Mouse (Mus musculus): Measurements from ENCODE around the gene Ogfod2.
A peak's percentile ranks its signal among the peaks of the same experiment; 100 is the strongest.

Gene Ogfod2

GRCm38 (mm10) chr5:124093852-124094604 is 18.1 kb upstream of the Ogfod2 start:
- DNase-seq (ENCODE audit: low spot score in 2 of 2), result no peak

DNA sequence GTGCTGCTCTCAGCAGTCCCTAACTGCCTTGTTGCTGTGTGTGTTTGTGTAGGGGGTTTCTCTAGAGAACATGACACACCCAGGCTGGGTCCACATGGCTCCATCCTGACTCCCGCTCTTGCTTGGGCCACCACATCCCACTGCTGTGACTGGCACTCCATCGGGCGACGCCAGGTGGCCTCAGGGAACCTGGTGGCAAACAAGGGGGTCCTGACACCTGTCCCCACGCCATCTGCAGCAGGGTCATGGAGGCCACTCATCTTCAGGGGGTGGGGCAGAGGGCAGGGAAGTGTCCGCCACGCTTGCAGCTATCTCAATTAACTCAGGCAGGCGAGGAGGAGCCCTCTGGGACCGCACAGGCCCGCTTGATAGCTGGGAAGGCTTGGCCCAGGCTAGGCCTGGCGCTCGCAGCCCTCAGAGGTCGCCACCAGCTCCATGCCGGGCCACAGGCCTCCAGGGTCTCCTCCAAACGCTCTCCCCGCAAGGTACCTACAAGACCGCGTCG is 17.0 kb upstream of the Ogfod2 start:
- DNase-seq (ENCODE audit: low spot score in 2 of 2), result no peak

GRCm38 (mm10) chr5:124095596-124096232 is 16.4 kb upstream of the Ogfod2 start, which contains the start of gene Abcb9:
Gene Abcb9, minus strand, starts transcription at chr5:124095798.
- peak; percentile 90 to 93 for DNase-seq (ENCODE audit: low spot score in 2 of 2)

- DNase-seq (ENCODE audit: low spot score in 2 of 2), result no peak
Observed at GRCm38 (mm10) chr5:124098923-124099322, 13.2 kb upstream of the Ogfod2 start.

GRCm38 (mm10) chr5:124100128-124101044 is 11.7 kb upstream of the Ogfod2 start:
- no peak for DNase-seq (ENCODE audit: low spot score in 2 of 2)

DNA sequence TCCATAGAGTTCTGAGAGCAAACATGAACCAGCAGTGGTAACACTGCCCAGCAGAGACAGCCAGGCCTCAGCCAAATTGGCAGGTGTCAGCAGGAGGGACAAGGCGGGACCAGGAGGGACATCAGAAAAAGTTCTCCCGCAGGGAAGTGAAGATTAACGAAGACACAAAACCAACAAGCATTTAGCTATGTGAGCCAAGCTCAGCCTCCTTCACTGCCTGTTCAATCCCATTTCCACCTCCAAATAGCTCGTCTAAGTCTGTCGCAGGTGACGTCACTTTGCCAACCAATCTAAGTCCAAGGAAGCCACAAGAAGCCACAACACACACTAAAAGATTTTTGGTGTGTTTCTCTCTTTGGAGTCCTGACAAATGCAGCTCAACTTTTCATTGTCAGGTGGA is 9.8 kb upstream of the Ogfod2 start:
- DNase-seq (ENCODE audit: low spot score in 2 of 2), result no peak

DNA sequence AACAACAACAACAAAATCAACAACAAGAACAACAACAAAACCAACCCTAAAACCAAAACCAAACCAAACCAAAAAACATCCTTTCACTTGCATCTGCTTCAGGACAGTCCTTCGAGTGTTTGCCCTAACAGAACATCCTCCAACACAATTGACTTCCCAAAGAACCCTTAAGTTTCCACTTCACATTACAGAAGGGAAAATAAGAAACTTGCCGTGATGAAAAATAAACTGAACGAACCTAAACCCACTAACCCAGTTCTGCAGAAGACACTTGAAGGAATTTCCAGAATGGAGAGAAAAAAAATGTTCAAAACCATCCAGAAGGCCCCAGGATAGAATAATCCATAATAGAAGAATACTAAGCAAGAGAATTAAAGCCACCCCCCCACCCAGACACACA is 9.1 kb upstream of the Ogfod2 start:
- no peak for DNase-seq (ENCODE audit: low spot score in 2 of 2)

DNA sequence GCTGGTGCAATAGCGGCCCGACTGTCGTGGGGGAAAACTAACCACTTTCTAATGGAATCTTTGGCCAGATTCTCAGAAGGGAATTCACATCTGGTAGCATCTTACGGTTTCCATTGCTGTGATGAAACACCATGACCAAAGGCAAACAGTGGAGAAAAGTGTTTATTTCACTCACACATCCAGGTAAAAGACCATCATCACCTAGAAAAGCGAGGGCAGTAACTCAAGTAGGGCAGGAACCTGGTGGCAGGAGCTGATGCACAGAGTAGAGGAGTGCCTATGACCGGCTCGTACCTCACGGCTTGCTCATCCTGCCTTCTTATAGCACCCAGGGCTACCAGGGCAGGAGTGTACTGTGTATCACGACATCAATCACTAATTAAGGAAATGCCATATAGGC is 8.5 kb upstream of the Ogfod2 start:
- DNase-seq (ENCODE audit: low spot score in 2 of 2), result no peak

DNA sequence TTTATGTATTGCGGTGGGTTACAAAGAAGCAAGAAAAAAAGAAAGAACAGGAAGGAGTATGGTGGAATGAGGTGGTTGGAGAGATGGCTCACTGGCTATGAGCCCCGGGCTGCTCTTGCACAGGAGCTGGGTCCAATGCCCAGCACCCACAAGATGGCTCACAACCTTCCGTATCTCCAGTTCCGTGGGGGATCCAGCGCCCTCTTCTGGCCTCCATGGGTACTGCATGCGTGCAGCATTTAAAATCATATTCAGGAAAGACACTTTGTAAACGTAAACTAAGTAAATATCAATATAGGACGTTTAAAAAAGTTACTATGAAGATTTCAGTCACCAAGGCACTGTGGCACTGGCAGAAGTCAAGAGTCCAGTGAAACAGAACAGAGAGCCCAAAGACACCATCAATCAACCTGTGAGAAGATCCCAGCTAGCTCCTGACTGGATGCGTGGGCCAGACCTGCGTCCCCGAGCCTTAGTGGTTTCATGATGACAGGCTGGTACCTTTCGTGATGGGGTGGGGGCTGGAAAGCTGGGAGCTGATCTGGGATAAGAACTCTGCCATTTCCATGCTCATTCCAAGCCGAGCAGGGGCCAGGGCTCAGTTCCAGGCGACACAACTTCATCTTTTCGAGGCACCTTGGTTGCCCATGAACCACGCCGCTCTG is 888 bp upstream of the Ogfod2 start:
- DNase-seq (ENCODE audit: low spot score in 2 of 2), result peak in 1 of 2 experiments; percentile 61

DNA sequence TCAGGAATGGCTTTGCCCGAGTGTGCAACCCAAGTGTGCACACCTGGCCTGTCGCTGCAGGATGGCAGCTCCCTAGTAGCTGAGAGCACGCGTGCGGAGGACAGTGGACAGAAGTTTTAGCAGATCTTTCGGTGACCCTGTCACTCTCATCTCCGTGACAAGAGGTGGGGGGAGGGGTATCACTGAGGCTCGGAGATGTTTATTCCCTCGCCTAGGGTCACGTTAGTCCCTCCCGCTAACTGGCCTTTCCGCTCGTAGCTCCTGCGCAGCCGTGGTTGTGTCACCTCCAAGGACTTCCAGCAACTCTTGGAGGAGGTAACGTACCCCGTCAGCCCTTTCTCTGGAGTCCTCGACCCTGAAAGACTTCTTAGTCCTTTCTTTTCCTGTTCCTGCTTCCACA is 434 bp downstream of the Ogfod2 start:
- DNase-seq (ENCODE audit: low spot score in 2 of 2), result no peak

GRCm38 (mm10) chr5:124113030-124113429 is 933 bp downstream of the Ogfod2 start:
- peak; percentile 72 for DNase-seq (ENCODE audit: low spot score in 2 of 2)

- DNase-seq (ENCODE audit: low spot score in 2 of 2), result no peak
Observed at GRCm38 (mm10) chr5:124114276-124115025, 2.4 kb downstream of the Ogfod2 start.

DNA sequence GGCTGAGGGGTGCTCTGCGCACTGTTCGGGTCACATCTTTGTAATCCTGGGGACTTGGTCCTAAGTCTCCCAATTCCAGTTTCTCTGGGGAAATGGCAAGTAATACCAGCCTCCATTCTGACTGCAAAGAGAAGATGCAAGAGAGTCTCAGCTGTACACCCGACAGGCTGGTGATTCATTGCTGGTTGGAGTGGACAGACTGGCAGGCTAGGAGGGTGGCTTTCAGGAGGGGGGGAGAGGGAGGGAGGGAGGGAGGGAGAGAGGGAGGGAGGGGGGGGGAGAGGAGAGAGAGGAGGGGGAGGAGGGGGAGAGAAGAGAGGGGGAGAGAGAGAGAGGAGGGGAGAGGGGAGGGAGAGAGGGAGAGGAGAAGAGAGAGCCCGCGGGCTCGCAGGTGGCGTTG is 3.4 kb downstream of the Ogfod2 start:
- no peak for DNase-seq (ENCODE audit: low spot score in 2 of 2)

- peak; percentile 38 to 80 for DNase-seq (ENCODE audit: low spot score in 2 of 2)
Observed at GRCm38 (mm10) chr5:124115990-124116845, 4.1 kb downstream of the Ogfod2 start, which contains the start of gene Arl6ip4. Gene Arl6ip4, plus strand, starts transcription at chr5:124116089.

DNA sequence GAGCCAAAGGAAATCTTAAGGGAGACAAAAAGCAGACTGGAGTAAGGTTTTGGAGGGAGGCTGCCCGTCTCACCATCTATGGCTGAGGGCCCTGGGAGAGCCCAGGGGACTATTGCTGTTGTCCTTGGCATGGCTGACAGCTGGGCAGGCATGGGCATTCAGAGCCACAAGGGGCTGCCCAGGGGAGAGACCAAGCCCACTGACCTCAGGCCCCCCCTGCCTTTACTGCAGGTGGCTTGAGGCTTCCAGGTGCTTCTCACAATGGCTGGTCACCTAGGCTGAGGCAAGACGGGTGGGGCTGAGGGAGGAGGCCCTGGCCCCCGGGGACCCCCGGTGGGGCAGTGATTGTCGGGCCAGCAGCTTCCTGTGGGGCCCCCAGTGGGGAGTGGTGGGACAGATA is 7.1 kb downstream of the Ogfod2 start:
- no peak for DNase-seq (ENCODE audit: low spot score in 2 of 2)

- no peak for DNase-seq (ENCODE audit: low spot score in 2 of 2)
Observed at GRCm38 (mm10) chr5:124122357-124122756, 10.3 kb downstream of the Ogfod2 start.

GRCm38 (mm10) chr5:124125093-124125492 is 13.0 kb downstream of the Ogfod2 start:
- DNase-seq (ENCODE audit: low spot score in 2 of 2), result no peak

DNA sequence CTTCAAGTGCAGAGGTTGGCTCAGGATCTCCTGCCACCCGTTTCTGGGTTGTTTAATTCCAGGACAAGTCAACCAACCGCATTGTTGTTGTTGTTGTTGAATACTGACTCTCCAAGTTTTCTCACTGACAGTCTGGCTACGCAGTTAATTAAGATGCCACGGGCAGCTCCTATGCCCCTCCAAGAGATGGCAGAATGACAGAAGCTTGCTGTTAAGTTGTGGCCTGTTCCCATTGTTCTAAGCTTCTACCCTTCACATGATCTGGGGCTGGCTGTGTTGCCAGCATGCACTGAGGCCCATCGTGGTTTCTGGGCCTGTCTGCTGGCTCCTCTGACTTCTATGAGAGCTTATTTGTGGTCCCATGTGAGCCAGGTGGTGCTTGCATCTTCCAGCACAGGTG is 22.2 kb downstream of the Ogfod2 start:
- DNase-seq (ENCODE audit: low spot score in 2 of 2), result no peak

DNA sequence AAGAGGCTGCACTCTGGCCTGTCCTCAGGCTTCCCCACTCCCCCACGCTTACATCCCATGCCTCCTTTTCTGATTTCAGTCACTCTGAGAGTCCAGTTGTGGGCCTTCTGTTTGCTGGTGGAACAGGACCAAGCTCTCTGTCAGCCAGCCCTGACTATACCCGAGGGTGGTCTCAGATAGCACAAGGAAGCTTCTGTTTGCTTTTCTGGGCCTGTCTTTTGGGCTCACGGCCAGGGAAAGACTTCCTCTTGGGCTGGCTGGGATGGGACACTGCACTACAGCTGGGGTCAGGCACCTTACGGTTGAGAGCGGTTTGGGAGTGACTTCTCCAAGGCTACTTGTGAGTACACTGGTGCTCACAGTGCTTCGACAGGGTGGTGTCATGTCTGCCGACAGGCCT is 26.0 kb downstream of the Ogfod2 start:
- DNase-seq (ENCODE audit: low spot score in 2 of 2), result no peak

- no peak for DNase-seq (ENCODE audit: low spot score in 2 of 2)
Observed at GRCm38 (mm10) chr5:124149028-124149427, 36.9 kb downstream of the Ogfod2 start.

All from thymus, postnatal 10 days (tissue).